Mouse (Mus musculus) layer of hippocampus, adult 2 months (tissue): ENCODE data around the gene Pfkp. TPM values are rescaled to one million over a fixed set of nuclear protein-coding genes. Genes with fewer than 3 reads are reported as not detected.

Source experiments
- DNase-seq, 2 experiments: peaks; one replicate each; pipeline ENCODE4 v3.0.0; 2022; ENCODE audit warnings: low spot score in 2 of 2
- H3K27ac ChIP-seq: fragments of 200-600 bp; 2 replicates; pipeline ENCODE4 v1.8.1; 2022
- H3K4me3 ChIP-seq: fragments of 200-600 bp; 2 replicates; pipeline ENCODE4 v1.8.1; 2022; ENCODE audit warnings: mild to moderate bottlenecking
- CTCF ChIP-seq: fragments of 200-600 bp; conservative IDR thresholded peaks from 2 replicates; pipeline ENCODE4 v1.8.1; 2022; ENCODE audit warnings: antibody characterized with exemption, mild to moderate bottlenecking, moderate library complexity
- total RNA-seq, 2 experiments: library from RNA; stranded (reverse); gene quantifications; 2 replicates each; pipeline ENCODE4 v1.2.3; 2021

The Pfkp gene
- total RNA-seq, 2 experiments from 2014 or later = 210 to 212 TPM

GRCm38 (mm10) chr13:6565571-6565970 is 83.0 kb downstream of the Pfkp start:
- TF ChIP-seq CTCF = no peak
- H3K27ac ChIP-seq = no peak overlapping the region
- no peak overlapping the region for H3K4me3 ChIP-seq
- DNase-seq = no peak

- no peak overlapping the region for H3K27ac ChIP-seq
- H3K4me3 ChIP-seq = no peak overlapping the region
- no peak for DNase-seq
- no peak for TF ChIP-seq CTCF
Measured at GRCm38 (mm10) chr13:6562409-6562808, 86.2 kb downstream of the Pfkp start.

GRCm38 (mm10) chr13:6557771-6558170 is 90.8 kb downstream of the Pfkp start:
- DNase-seq = no peak
- no peak overlapping the region for H3K4me3 ChIP-seq
- H3K27ac ChIP-seq = no peak overlapping the region
- no peak for TF ChIP-seq CTCF

DNA sequence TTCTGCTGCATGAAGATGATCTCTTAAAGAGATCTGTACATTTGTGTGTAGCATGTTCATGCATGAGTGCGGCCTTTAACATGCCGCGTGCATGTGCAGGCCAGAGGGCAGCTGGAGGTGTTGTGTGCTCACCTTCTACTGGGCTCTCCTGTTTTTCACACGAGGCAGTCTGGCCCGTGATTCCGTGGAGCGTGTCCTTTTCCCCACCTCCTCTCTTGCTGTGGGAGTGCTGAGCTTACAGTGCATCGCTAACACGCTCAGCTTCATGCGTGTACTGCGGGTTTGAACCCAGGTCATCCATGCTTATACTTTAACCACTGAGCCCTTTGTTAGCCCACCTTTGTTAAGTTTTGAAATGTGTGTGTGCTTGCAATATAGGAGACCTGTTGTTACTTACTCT is 92.9 kb downstream of the Pfkp start:
- no peak overlapping the region for H3K27ac ChIP-seq
- TF ChIP-seq CTCF = no peak
- no peak overlapping the region for H3K4me3 ChIP-seq
- no peak for DNase-seq

- no peak overlapping the region for H3K27ac ChIP-seq
- no peak for DNase-seq
- peak; percentile 54 for TF ChIP-seq CTCF
- H3K4me3 ChIP-seq = no peak overlapping the region
Measured at GRCm38 (mm10) chr13:6553708-6554107, 94.9 kb downstream of the Pfkp start.

- no peak overlapping the region for H3K27ac ChIP-seq
- TF ChIP-seq CTCF = peak; percentile 83
- H3K4me3 ChIP-seq = peak overlapping the region; percentile 14; the same call in 1 of the 2 replicates
- DNase-seq = peak in 1 of 2 experiments; percentile 32
Measured at GRCm38 (mm10) chr13:6535287-6535932, 113.2 kb downstream of the Pfkp start.

- Histone ChIP-seq H3K27ac (no peak overlapping the region), H3K4me3 (no peak overlapping the region)
- TF ChIP-seq CTCF = peak; percentile 70
- DNase-seq = no peak
Measured at GRCm38 (mm10) chr13:6532683-6533082, 115.9 kb downstream of the Pfkp start.

Other genes with a start within 250 kb of the Pfkp start
- gene Pitrm1, start 100.6 kb downstream of the Pfkp start, total RNA-seq = 10 to 100 TPM; 55.2 to 60.0 TPM